Mouse (Mus musculus) hindbrain, embryonic 11.5 days (tissue): ENCODE results near the gene H2al1d. TPM values are rescaled to one million over a fixed set of nuclear protein-coding genes. Genes with fewer than 3 reads are reported as not detected.
"Not testable (repeated sequence)": the region's sequence is repeated elsewhere in the genome, so short reads cannot be mapped to it uniquely, and the experiment has no call there.

Experiments used
- ATAC-seq: fragments of 200-750 bp; cut with Nextera tagmentation; 2 replicates; pipeline ENCODE4 v1.8.0; 2017; ENCODE audit warnings: mild to moderate bottlenecking, moderate TSS enrichment, moderate library complexity; ENCODE audit not compliant: low FRiP score
- DNase-seq: peaks from one replicate; pipeline ENCODE4 v3.0.0-alpha.2; 2015; ENCODE audit warnings: low spot score
- H3K27ac ChIP-seq: fragments of 300-500 bp; sonication (generic); 2 replicates; pipeline ENCODE4 v1.5.1; 2014; ENCODE audit warnings: mild to moderate bottlenecking, low read depth, low read length
- H3K27me3 ChIP-seq: fragments of 300-500 bp; sonication (generic); 2 replicates; pipeline ENCODE4 v1.6.1; 2014; ENCODE audit warnings: mild to moderate bottlenecking, low read length, moderate library complexity, mixed read lengths; ENCODE audit not compliant: control insufficient read depth, insufficient read depth
- H3K36me3 ChIP-seq: fragments of 300-500 bp; sonication (generic); 2 replicates; pipeline ENCODE4 v1.6.1; 2014; ENCODE audit warnings: mild to moderate bottlenecking, low read length, moderate library complexity, mixed read lengths; ENCODE audit not compliant: control insufficient read depth, insufficient read depth
- H3K4me1 ChIP-seq: fragments of 300-500 bp; sonication (generic); replicated peaks from 2 replicates; pipeline ENCODE4 v1.6.1; 2014; ENCODE audit warnings: low read length, mixed read lengths; ENCODE audit not compliant: control insufficient read depth, insufficient read depth
- H3K4me2 ChIP-seq: fragments of 300-500 bp; sonication (generic); replicated peaks from 2 replicates; pipeline ENCODE4 v1.6.1; 2014; ENCODE audit warnings: mild to moderate bottlenecking, low read depth, low read length
- H3K4me3 ChIP-seq: fragments of 300-500 bp; sonication (generic); 2 replicates; pipeline ENCODE4 v1.5.1; 2014; ENCODE audit warnings: low read depth, low read length
- H3K9ac ChIP-seq: fragments of 300-500 bp; sonication (generic); 2 replicates; pipeline ENCODE4 v1.6.1; 2014; ENCODE audit warnings: low read depth, low read length
- H3K9me3 ChIP-seq: fragments of 300-500 bp; sonication (generic); 2 replicates; pipeline ENCODE4 v1.6.1; 2016; ENCODE audit warnings: low read length; ENCODE audit not compliant: control insufficient read depth
- WGBS: fragments of 180-500 bp; shearing (Covaris S2); extraction: QIAGEN DNeasy Blood & Tissue Kit; methylation state at CpG from one replicate; pipeline ENCODE4 v1.1.7; 2014; 5-methylcytosine and 5-hydroxymethylcytosine counted together
- polyA plus RNA-seq: library from polyadenylated mRNA; unstranded; fragments of >200 nt; fragmentation: Nextera tagmentation; extraction: Ambion mirVana; gene quantifications from 2 replicates; pipeline ENCODE4 v1.2.1, GENCODE M21; 2014

The H2al1d gene
- polyA plus RNA-seq, 1 experiment from 2014 or later = not detected

GRCm38 (mm10) chrX:11298957-11299356 lies 9.7 kb upstream of the H2al1d start, which contains the start of gene H2al1a:
H2al1a (plus strand) TSS chrX:11299257.
- H3K9ac ChIP-seq, DNase-seq, H3K36me3 ChIP-seq, H3K27me3 ChIP-seq, H3K4me3 ChIP-seq, H3K4me2 ChIP-seq, H3K9me3 ChIP-seq, H3K4me1 ChIP-seq, ATAC-seq, H3K27ac ChIP-seq: not testable (repeated sequence)
- no CpG with 5 or more reads among the region's 3 CpGs for WGBS

- H3K36me3 ChIP-seq, H3K4me2 ChIP-seq, H3K4me3 ChIP-seq, DNase-seq, H3K27ac ChIP-seq, ATAC-seq, H3K9me3 ChIP-seq, H3K9ac ChIP-seq, H3K4me1 ChIP-seq, H3K27me3 ChIP-seq: not testable (repeated sequence)
- WGBS = 87% methylated on average over 1 of the region's 3 CpGs
These were observed 6.5 kb upstream of the H2al1d start, which contains the start of gene H2al1b for GRCm38 (mm10) chrX:11302132-11302531. H2al1b (plus strand) TSS chrX:11302432.

GRCm38 (mm10) chrX:11305355-11305754 lies 3.3 kb upstream of the H2al1d start, which contains the start of gene H2al1c:
H2al1c (plus strand) TSS chrX:11305655.
- not testable (repeated sequence) for H3K4me1 ChIP-seq, H3K36me3 ChIP-seq, H3K4me3 ChIP-seq, DNase-seq, H3K9me3 ChIP-seq, H3K27ac ChIP-seq, H3K4me2 ChIP-seq, H3K27me3 ChIP-seq, H3K9ac ChIP-seq, ATAC-seq
- WGBS = 100% methylated on average over 1 of the region's 6 CpGs

GRCm38 (mm10) chrX:11311634-11312033 lies 3.0 kb downstream of the H2al1d start, which contains the start of gene H2al1e:
H2al1e (plus strand) TSS chrX:11311934.
- not testable (repeated sequence) for ATAC-seq, H3K4me1 ChIP-seq, H3K9me3 ChIP-seq, H3K36me3 ChIP-seq, H3K4me3 ChIP-seq, H3K4me2 ChIP-seq, DNase-seq, H3K9ac ChIP-seq, H3K27me3 ChIP-seq, H3K27ac ChIP-seq
- no CpG with 5 or more reads among the region's 3 CpGs for WGBS

- H3K4me2 ChIP-seq, H3K36me3 ChIP-seq, H3K9me3 ChIP-seq, H3K4me3 ChIP-seq, ATAC-seq, H3K27me3 ChIP-seq, H3K4me1 ChIP-seq, H3K27ac ChIP-seq, DNase-seq, H3K9ac ChIP-seq: not testable (repeated sequence)
- WGBS = no CpG with 5 or more reads among the region's 6 CpGs
These were observed 6.2 kb downstream of the H2al1d start, which contains the start of gene H2al1f for GRCm38 (mm10) chrX:11314858-11315257. H2al1f (plus strand) TSS chrX:11315158.

GRCm38 (mm10) chrX:11317956-11318355 lies 9.3 kb downstream of the H2al1d start, which contains the start of gene H2al1g:
H2al1g (plus strand) TSS chrX:11318256.
- DNase-seq, H3K4me1 ChIP-seq: not testable (repeated sequence)

GRCm38 (mm10) chrX:11321192-11321591 lies 12.6 kb downstream of the H2al1d start, which contains the start of gene H2al1h:
H2al1h (plus strand) TSS chrX:11321492.
- no CpG with 5 or more reads among the region's 6 CpGs for WGBS
- not testable (repeated sequence) for H3K36me3 ChIP-seq, H3K4me1 ChIP-seq, H3K27me3 ChIP-seq, DNase-seq, H3K4me2 ChIP-seq, H3K4me3 ChIP-seq, H3K9ac ChIP-seq, H3K27ac ChIP-seq, H3K9me3 ChIP-seq, ATAC-seq

More at GRCm38 (mm10) chrX:11317956-11318355, 9.3 kb downstream of the H2al1d start, which contains the start of gene H2al1g:
- H3K4me2 ChIP-seq, H3K9me3 ChIP-seq, H3K27me3 ChIP-seq, H3K9ac ChIP-seq, H3K4me3 ChIP-seq, H3K27ac ChIP-seq, ATAC-seq, H3K36me3 ChIP-seq: not testable (repeated sequence)
- no CpG with 5 or more reads among the region's 3 CpGs for WGBS

GRCm38 (mm10) chrX:11324359-11324758 lies 15.7 kb downstream of the H2al1d start, which contains the start of gene H2al1i:
H2al1i (plus strand) TSS chrX:11324659.
- not testable (repeated sequence) for H3K27me3 ChIP-seq, H3K9me3 ChIP-seq, H3K36me3 ChIP-seq, H3K27ac ChIP-seq, H3K4me3 ChIP-seq, ATAC-seq, DNase-seq, H3K4me1 ChIP-seq, H3K4me2 ChIP-seq, H3K9ac ChIP-seq
- WGBS = 80% methylated on average over 1 of the region's 5 CpGs

- H3K9ac ChIP-seq, H3K9me3 ChIP-seq, ATAC-seq, H3K27ac ChIP-seq, H3K4me2 ChIP-seq, H3K4me3 ChIP-seq, H3K4me1 ChIP-seq, DNase-seq, H3K36me3 ChIP-seq, H3K27me3 ChIP-seq: not testable (repeated sequence)
- WGBS = 87% methylated on average over 2 of the region's 2 CpGs
These were observed 18.9 kb downstream of the H2al1d start, which contains the start of gene H2al1j for GRCm38 (mm10) chrX:11327522-11327921. H2al1j (plus strand) TSS chrX:11327822.
